Mouse (Mus musculus): ENCODE data around the gene Lnx2. TPM values are rescaled to one million over a fixed set of nuclear protein-coding genes. Genes with fewer than 3 reads are reported as not detected.

The Lnx2 gene
- total RNA-seq, 4 experiments from 2014 or later, result 10.1 to 14.4 (median 12.9) TPM

GRCm38 (mm10) chr5:147015191-147015590 lies 61.2 kb downstream of the Lnx2 start:
- DNase-seq, result no peak

- DNase-seq, result no peak
These were observed 62.5 kb downstream of the Lnx2 start for GRCm38 (mm10) chr5:147013845-147014244.

- no peak for DNase-seq
These were observed 65.1 kb downstream of the Lnx2 start for GRCm38 (mm10) chr5:147011333-147011732.

- no peak for DNase-seq
These were observed 73.1 kb downstream of the Lnx2 start for GRCm38 (mm10) chr5:147003303-147003702.

- DNase-seq, result no peak
These were observed 75.1 kb downstream of the Lnx2 start for GRCm38 (mm10) chr5:147001312-147001711.

GRCm38 (mm10) chr5:146998802-146999201 lies 77.6 kb downstream of the Lnx2 start:
- no peak for DNase-seq

- DNase-seq, result no peak
These were observed 79.6 kb downstream of the Lnx2 start for GRCm38 (mm10) chr5:146996812-146997211.

- DNase-seq, result no peak
These were observed 81.4 kb downstream of the Lnx2 start for GRCm38 (mm10) chr5:146994973-146995372.

GRCm38 (mm10) chr5:146993509-146993908 lies 82.9 kb downstream of the Lnx2 start:
- DNase-seq, result peak; percentile 59

- DNase-seq, result peak; percentile 59
These were observed 87.3 kb downstream of the Lnx2 start for GRCm38 (mm10) chr5:146989051-146989450.

GRCm38 (mm10) chr5:146987588-146987987 lies 88.8 kb downstream of the Lnx2 start:
- DNase-seq, result no peak

GRCm38 (mm10) chr5:146985725-146986433 lies 90.5 kb downstream of the Lnx2 start:
- DNase-seq, result no peak

GRCm38 (mm10) chr5:146983216-146983615 lies 93.2 kb downstream of the Lnx2 start:
- peak; percentile 18 for DNase-seq

GRCm38 (mm10) chr5:146981376-146981775 lies 95.0 kb downstream of the Lnx2 start:
- no peak for DNase-seq

GRCm38 (mm10) chr5:146974781-146975123 lies 101.6 kb downstream of the Lnx2 start:
- no peak for DNase-seq

GRCm38 (mm10) chr5:146973858-146974780 lies 102.3 kb downstream of the Lnx2 start:
- DNase-seq, result no peak

GRCm38 (mm10) chr5:146973353-146973752 lies 103.0 kb downstream of the Lnx2 start:
- DNase-seq, result no peak

- DNase-seq, result no peak
These were observed 104.4 kb downstream of the Lnx2 start for GRCm38 (mm10) chr5:146971776-146972561.

- no peak for DNase-seq
These were observed 107.5 kb downstream of the Lnx2 start for GRCm38 (mm10) chr5:146968695-146969393.
